Mouse (Mus musculus) embryonic facial prominence, embryonic 12.5 days (tissue): ENCODE data around the gene Lemd1. TPM values are rescaled to one million over a fixed set of nuclear protein-coding genes. Genes with fewer than 3 reads are reported as not detected.

Source experiments
- ATAC-seq: fragments of 200-750 bp; cut with Nextera tagmentation; 2 replicates; pipeline ENCODE4 v1.8.0; 2017; ENCODE audit not compliant: insufficient number of reproducible peaks, insufficient read depth, low FRiP score, low TSS enrichment
- H3K27ac ChIP-seq: fragments of 300-500 bp; sonication (generic); 2 replicates; pipeline ENCODE4 v1.5.1; 2016; ENCODE audit warnings: mild to moderate bottlenecking
- H3K27me3 ChIP-seq: fragments of 300-500 bp; sonication (generic); 2 replicates; pipeline ENCODE4 v1.6.1; 2016; ENCODE audit warnings: mild to moderate bottlenecking, moderate library complexity
- H3K36me3 ChIP-seq: fragments of 300-500 bp; sonication (generic); 2 replicates; pipeline ENCODE4 v1.6.1; 2016; ENCODE audit warnings: mild to moderate bottlenecking
- H3K4me1 ChIP-seq: fragments of 300-500 bp; sonication (generic); 2 replicates; pipeline ENCODE4 v1.6.1; 2016
- H3K4me2 ChIP-seq: fragments of 300-500 bp; sonication (generic); replicated peaks from 2 replicates; pipeline ENCODE4 v1.6.1; 2016; ENCODE audit warnings: mild to moderate bottlenecking, moderate library complexity
- H3K4me3 ChIP-seq: fragments of 300-500 bp; sonication (generic); 2 replicates; pipeline ENCODE4 v1.5.1; 2016; ENCODE audit warnings: mild to moderate bottlenecking
- H3K9ac ChIP-seq: fragments of 300-500 bp; sonication (generic); 2 replicates; pipeline ENCODE4 v1.6.1; 2016; ENCODE audit warnings: mild to moderate bottlenecking, moderate library complexity
- H3K9me3 ChIP-seq: fragments of 300-500 bp; sonication (generic); 2 replicates; pipeline ENCODE4 v1.6.1; 2016; ENCODE audit warnings: mild to moderate bottlenecking, moderate library complexity
- WGBS: fragments of 180-500 bp; shearing (Covaris S2); methylation state at CpG from one replicate; pipeline ENCODE4 v1.1.7; 2016; 5-methylcytosine and 5-hydroxymethylcytosine counted together
- polyA plus RNA-seq: library from polyadenylated mRNA; unstranded; fragments of >200 nt; fragmentation: Nextera tagmentation; extraction: Ambion mirVana; gene quantifications from 2 replicates; pipeline ENCODE4 v1.2.1, GENCODE M21; 2016

The Lemd1 gene
- polyA plus RNA-seq, 1 experiment from 2014 or later, result 2.0 TPM

GRCm38 (mm10) chr1:132168115-132168767 is 23.0 kb upstream of the Lemd1 start:
- no peak overlapping the region; the same call in 1 of the 2 replicates for H3K9ac ChIP-seq
- peak overlapping the region; percentile 44 for H3K4me2 ChIP-seq
- peaks cover 14% of the 10 kb centered on the region; the same call in 1 of the 2 replicates for H3K27me3 ChIP-seq
- ATAC-seq, result no peak
- 7% methylated on average over 12 of the region's 12 CpGs for WGBS
- H3K36me3 ChIP-seq, result no peaks in the 10 kb centered on the region
- 0 out of 2 replicates have a peak overlapping the region, but pooled peaks have one; percentile 1 for H3K27ac ChIP-seq
- no peaks in the 10 kb centered on the region for H3K9me3 ChIP-seq
- peaks cover 7% of the 10 kb centered on the region; the same call in 1 of the 2 replicates for H3K4me1 ChIP-seq
- peak overlapping the region; percentile 17; the same call in 1 of the 2 replicates for H3K4me3 ChIP-seq

- WGBS, result 54% methylated on average over 6 of the region's 6 CpGs
- Histone ChIP-seq H3K4me1 (peaks cover 7% of the 10 kb centered on the region; the same call in 1 of the 2 replicates), H3K9me3 (no peaks in the 10 kb centered on the region), H3K27me3 (peaks cover 10% of the 10 kb centered on the region; the same call in 1 of the 2 replicates), H3K4me3 (no peak overlapping the region), H3K9ac (no peak overlapping the region), H3K36me3 (no peaks in the 10 kb centered on the region), H3K4me2 (no peak overlapping the region), H3K27ac (no peak overlapping the region)
- ATAC-seq, result no peak
Observed at GRCm38 (mm10) chr1:132170698-132171097, 20.5 kb upstream of the Lemd1 start.

GRCm38 (mm10) chr1:132171619-132172018 is 19.6 kb upstream of the Lemd1 start:
- 27% methylated on average over 2 of the region's 2 CpGs for WGBS
- Histone ChIP-seq H3K4me3 (no peak overlapping the region), H3K4me1 (peaks cover 7% of the 10 kb centered on the region; the same call in 1 of the 2 replicates), H3K36me3 (no peaks in the 10 kb centered on the region), H3K27ac (no peak overlapping the region), H3K9ac (no peak overlapping the region), H3K27me3 (peaks cover 10% of the 10 kb centered on the region; the same call in 1 of the 2 replicates), H3K9me3 (no peaks in the 10 kb centered on the region), H3K4me2 (no peak overlapping the region)
- ATAC-seq, result no peak

- no peaks in the 10 kb centered on the region for H3K36me3 ChIP-seq
- H3K4me1 ChIP-seq, result peaks cover 9% of the 10 kb centered on the region
- H3K9me3 ChIP-seq, result no peaks in the 10 kb centered on the region
- WGBS, result 84% methylated on average over 4 of the region's 4 CpGs
- H3K27ac ChIP-seq, result no peak overlapping the region
- no peak overlapping the region for H3K4me3 ChIP-seq
- H3K9ac ChIP-seq, result no peak overlapping the region
- no peak for ATAC-seq
- peaks cover 41% of the 10 kb centered on the region for H3K27me3 ChIP-seq
- no peak overlapping the region for H3K4me2 ChIP-seq
Observed at GRCm38 (mm10) chr1:132186303-132186702, 4.9 kb upstream of the Lemd1 start.

- Histone ChIP-seq H3K9ac (no peak overlapping the region), H3K4me2 (no peak overlapping the region), H3K27ac (no peak overlapping the region), H3K27me3 (peaks cover 59% of the 10 kb centered on the region), H3K36me3 (no peaks in the 10 kb centered on the region), H3K4me3 (no peak overlapping the region), H3K4me1 (peaks cover 22% of the 10 kb centered on the region), H3K9me3 (no peaks in the 10 kb centered on the region)
- WGBS, result 32% methylated on average over 9 of the region's 9 CpGs
- ATAC-seq, result no peak
Observed at GRCm38 (mm10) chr1:132188442-132189066, 2.7 kb upstream of the Lemd1 start.

GRCm38 (mm10) chr1:132189231-132189630 is 2.0 kb upstream of the Lemd1 start:
- no peak overlapping the region for H3K9ac ChIP-seq
- 37% methylated on average over 4 of the region's 4 CpGs for WGBS
- H3K9me3 ChIP-seq, result no peaks in the 10 kb centered on the region
- no peak overlapping the region for H3K4me3 ChIP-seq
- H3K4me2 ChIP-seq, result no peak overlapping the region
- H3K4me1 ChIP-seq, result peaks cover 22% of the 10 kb centered on the region
- no peak overlapping the region for H3K27ac ChIP-seq
- no peak for ATAC-seq
- peaks cover 65% of the 10 kb centered on the region for H3K27me3 ChIP-seq
- no peaks in the 10 kb centered on the region for H3K36me3 ChIP-seq

GRCm38 (mm10) chr1:132190040-132190513 is 1.2 kb upstream of the Lemd1 start:
- H3K9ac ChIP-seq, result peak overlapping the region; percentile 63
- peaks cover 71% of the 10 kb centered on the region for H3K27me3 ChIP-seq
- no peaks in the 10 kb centered on the region for H3K36me3 ChIP-seq
- ATAC-seq, result peak; percentile 39; the same call in 1 of the 2 replicates
- H3K27ac ChIP-seq, result peak overlapping the region; percentile 67
- peak overlapping the region; percentile 58 for H3K4me3 ChIP-seq
- WGBS, result under 1% methylated on average over 50 of the region's 50 CpGs
- peaks cover 23% of the 10 kb centered on the region for H3K4me1 ChIP-seq
- H3K9me3 ChIP-seq, result no peaks in the 10 kb centered on the region
- peak overlapping the region; percentile 92 for H3K4me2 ChIP-seq

GRCm38 (mm10) chr1:132190621-132191092 is 574 bp upstream of the Lemd1 start:
- WGBS, result under 1% methylated on average over 61 of the region's 62 CpGs
- H3K9me3 ChIP-seq, result no peaks in the 10 kb centered on the region
- H3K36me3 ChIP-seq, result no peaks in the 10 kb centered on the region
- no peak for ATAC-seq
- peak overlapping the region; percentile 92 for H3K4me2 ChIP-seq
- peak overlapping the region; percentile 63 for H3K9ac ChIP-seq
- peaks cover 29% of the 10 kb centered on the region for H3K4me1 ChIP-seq
- peaks cover 76% of the 10 kb centered on the region for H3K27me3 ChIP-seq
- H3K27ac ChIP-seq, result peak overlapping the region; percentile 67
- peak overlapping the region; percentile 58 for H3K4me3 ChIP-seq

- no peaks in the 10 kb centered on the region for H3K36me3 ChIP-seq
- peak overlapping the region; percentile 60 for H3K27ac ChIP-seq
- no peak for ATAC-seq
- H3K9me3 ChIP-seq, result no peaks in the 10 kb centered on the region
- H3K4me2 ChIP-seq, result peak overlapping the region; percentile 92
- H3K4me1 ChIP-seq, result peaks cover 37% of the 10 kb centered on the region
- 4% methylated on average over 16 of the region's 16 CpGs for WGBS
- H3K27me3 ChIP-seq, result peaks cover 76% of the 10 kb centered on the region
- H3K9ac ChIP-seq, result peak overlapping the region; percentile 63
- peak overlapping the region; percentile 58 for H3K4me3 ChIP-seq
Observed at GRCm38 (mm10) chr1:132191786-132192680, 802 bp downstream of the Lemd1 start.

GRCm38 (mm10) chr1:132193806-132194205 is 2.6 kb downstream of the Lemd1 start:
- H3K4me3 ChIP-seq, result no peak overlapping the region
- no peak overlapping the region for H3K27ac ChIP-seq
- H3K4me1 ChIP-seq, result peaks cover 37% of the 10 kb centered on the region
- 72% methylated on average over 3 of the region's 3 CpGs for WGBS
- no peaks in the 10 kb centered on the region for H3K9me3 ChIP-seq
- H3K4me2 ChIP-seq, result no peak overlapping the region
- ATAC-seq, result no peak
- peaks cover 80% of the 10 kb centered on the region for H3K27me3 ChIP-seq
- no peaks in the 10 kb centered on the region for H3K36me3 ChIP-seq
- no peak overlapping the region for H3K9ac ChIP-seq

- Histone ChIP-seq H3K9me3 (no peaks in the 10 kb centered on the region), H3K4me3 (no peak overlapping the region), H3K4me2 (no peak overlapping the region), H3K4me1 (peaks cover 38% of the 10 kb centered on the region), H3K27me3 (peaks cover 80% of the 10 kb centered on the region), H3K27ac (no peak overlapping the region), H3K9ac (no peak overlapping the region), H3K36me3 (no peaks in the 10 kb centered on the region)
- no peak for ATAC-seq
- WGBS, result 37% methylated on average over 3 of the region's 3 CpGs
Observed at GRCm38 (mm10) chr1:132194624-132195023, 3.4 kb downstream of the Lemd1 start.
